Mouse (Mus musculus): ENCODE results near the gene Sema7a. TPM values are rescaled to one million over a fixed set of nuclear protein-coding genes. Genes with fewer than 3 reads are reported as not detected.

Sema7a gene
- total and polyA plus RNA-seq, 2 experiments, result 0.09 to 0.53 TPM

DNA sequence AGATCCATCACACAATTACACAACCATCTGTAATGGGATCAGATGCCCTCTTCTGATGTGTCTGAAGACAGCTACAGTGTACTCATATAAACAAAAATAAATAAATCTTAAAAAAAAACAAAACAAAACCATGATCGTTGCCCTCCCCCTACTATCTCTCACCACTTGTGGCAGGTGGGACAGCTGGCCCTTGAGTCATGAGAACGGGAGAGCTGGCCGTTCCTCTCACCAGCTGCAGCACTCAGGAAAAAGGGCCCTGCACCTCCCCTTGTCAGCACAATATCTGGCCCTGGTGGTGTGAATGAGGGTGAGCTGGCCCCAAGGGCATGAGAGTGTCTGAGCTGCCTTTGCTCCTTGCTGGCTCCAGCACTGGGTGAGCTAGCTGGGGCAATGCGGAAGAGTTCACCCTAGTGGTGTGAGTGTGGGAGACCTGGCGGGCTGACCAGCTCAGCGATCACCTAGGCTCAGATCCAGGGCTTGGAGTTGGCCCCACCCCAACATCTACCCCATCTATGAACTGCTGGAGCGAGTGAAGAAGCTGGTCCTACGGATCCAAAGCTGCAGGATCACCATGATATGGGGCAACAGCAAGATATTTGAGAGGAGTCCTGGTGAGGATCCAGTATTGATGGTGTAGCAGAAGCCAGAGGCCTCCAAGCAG, 36.2 kb upstream of the Sema7a start:
- H3K27ac ChIP-seq (replicated peaks; ENCODE audit: insufficient read depth, low read depth, low read length), result peak overlapping the region; percentile 36
- H3K27me3 ChIP-seq (ENCODE audit: control insufficient read depth, insufficient read depth, low read length), result no peaks in the 10 kb centered on the region
- H3K79me2 ChIP-seq (ENCODE audit: control insufficient read depth, insufficient read depth, low read length), result no peaks in the 10 kb centered on the region
- 36% methylated on average over 8 of the region's 8 CpGs for WGBS
- H3K4me1 ChIP-seq (ENCODE audit: control insufficient read depth, insufficient read depth, low read length), result peaks cover 6% of the 10 kb centered on the region; the same call in 1 of the 2 replicates
- peak; percentile 30 for TF ChIP-seq CTCF (IDR thresholded peaks at IDR 0.05; ENCODE audit: low read depth, low read length)
- TF ChIP-seq POLR2A (IDR thresholded peaks at IDR 0.05; ENCODE audit: extremely low read depth, insufficient read depth, low read length), result no peak
- H3K4me3 ChIP-seq (ENCODE audit: insufficient read depth, low read depth, low read length), result no peak overlapping the region
- no peaks in the 10 kb centered on the region for H3K36me3 ChIP-seq (ENCODE audit: control insufficient read depth, insufficient read depth, low read length)
- no peak overlapping the region for H3K9ac ChIP-seq (ENCODE audit: low read depth, low read length)
- DNase-seq (ENCODE audit: extremely low read depth, low read depth, low spot score), result peak; percentile 38

DNA sequence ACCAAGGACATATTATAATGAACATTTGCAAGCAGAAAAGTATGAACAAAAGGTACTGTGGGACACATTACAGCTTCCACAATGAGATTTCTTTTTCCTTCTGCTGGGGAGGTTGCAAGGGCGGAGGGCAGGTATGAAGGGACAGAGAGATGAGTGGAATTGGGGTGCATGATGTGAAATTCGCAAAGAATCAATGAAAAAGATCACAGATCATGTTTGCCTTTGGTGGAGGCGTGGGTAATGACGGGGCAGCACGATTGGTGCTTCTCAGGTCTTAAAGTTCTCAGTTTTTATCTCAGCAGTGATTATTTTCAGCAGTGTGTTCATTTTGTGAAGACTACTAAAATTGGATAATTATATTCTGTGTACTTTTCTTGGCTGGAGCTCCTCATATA, 35.7 kb upstream of the Sema7a start:
- peaks cover 6% of the 10 kb centered on the region; the same call in 1 of the 2 replicates for H3K4me1 ChIP-seq (ENCODE audit: control insufficient read depth, insufficient read depth, low read length)
- no peak overlapping the region for H3K9ac ChIP-seq (ENCODE audit: low read depth, low read length)
- H3K4me3 ChIP-seq (ENCODE audit: insufficient read depth, low read depth, low read length), result no peak overlapping the region
- TF ChIP-seq CTCF (IDR thresholded peaks at IDR 0.05; ENCODE audit: low read depth, low read length), result no peak
- H3K27me3 ChIP-seq (ENCODE audit: control insufficient read depth, insufficient read depth, low read length), result no peaks in the 10 kb centered on the region
- peak overlapping the region; percentile 40 for H3K27ac ChIP-seq (replicated peaks; ENCODE audit: insufficient read depth, low read depth, low read length)
- H3K79me2 ChIP-seq (ENCODE audit: control insufficient read depth, insufficient read depth, low read length), result no peaks in the 10 kb centered on the region
- WGBS, result 26% methylated on average over 5 of the region's 5 CpGs
- peak; percentile 85 for DNase-seq (ENCODE audit: extremely low read depth, low read depth, low spot score)
- no peaks in the 10 kb centered on the region for H3K36me3 ChIP-seq (ENCODE audit: control insufficient read depth, insufficient read depth, low read length)

DNA sequence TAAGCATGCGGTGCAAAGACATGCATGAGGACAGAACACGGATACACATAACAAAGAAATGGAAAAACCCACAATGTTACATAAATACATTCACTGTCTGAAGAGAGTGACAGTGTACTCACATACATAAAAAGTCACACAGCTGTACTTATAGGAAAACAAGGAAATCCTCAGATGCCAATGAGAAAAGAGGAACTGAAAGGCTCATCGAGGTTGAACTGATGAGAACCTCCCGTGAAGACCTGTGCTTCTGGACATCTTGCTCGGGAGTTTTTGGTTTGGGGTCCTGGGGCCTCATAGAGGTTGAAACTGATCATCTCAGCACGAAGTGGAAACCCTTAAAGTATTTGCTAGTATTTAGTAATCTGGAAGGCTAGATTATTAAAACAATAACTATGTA, 32.7 kb upstream of the Sema7a start:
- Histone ChIP-seq H3K9ac (ENCODE audit: low read depth, low read length) (no peak overlapping the region), H3K79me2 (ENCODE audit: control insufficient read depth, insufficient read depth, low read length) (peaks cover 2% of the 10 kb centered on the region; the same call in 1 of the 2 replicates), H3K27me3 (ENCODE audit: control insufficient read depth, insufficient read depth, low read length) (no peaks in the 10 kb centered on the region), H3K27ac (replicated peaks; ENCODE audit: insufficient read depth, low read depth, low read length) (no peak overlapping the region), H3K36me3 (ENCODE audit: control insufficient read depth, insufficient read depth, low read length) (no peaks in the 10 kb centered on the region), H3K4me1 (ENCODE audit: control insufficient read depth, insufficient read depth, low read length) (peaks cover 11% of the 10 kb centered on the region), H3K4me3 (ENCODE audit: insufficient read depth, low read depth, low read length) (no peak overlapping the region)
- TF ChIP-seq POLR2A (IDR thresholded peaks at IDR 0.05; ENCODE audit: extremely low read depth, insufficient read depth, low read length) (no peak), CTCF (IDR thresholded peaks at IDR 0.05; ENCODE audit: low read depth, low read length) (no peak)
- 90% methylated on average over 6 of the region's 6 CpGs for WGBS
- no peak for DNase-seq (ENCODE audit: extremely low read depth, low read depth, low spot score)

DNA sequence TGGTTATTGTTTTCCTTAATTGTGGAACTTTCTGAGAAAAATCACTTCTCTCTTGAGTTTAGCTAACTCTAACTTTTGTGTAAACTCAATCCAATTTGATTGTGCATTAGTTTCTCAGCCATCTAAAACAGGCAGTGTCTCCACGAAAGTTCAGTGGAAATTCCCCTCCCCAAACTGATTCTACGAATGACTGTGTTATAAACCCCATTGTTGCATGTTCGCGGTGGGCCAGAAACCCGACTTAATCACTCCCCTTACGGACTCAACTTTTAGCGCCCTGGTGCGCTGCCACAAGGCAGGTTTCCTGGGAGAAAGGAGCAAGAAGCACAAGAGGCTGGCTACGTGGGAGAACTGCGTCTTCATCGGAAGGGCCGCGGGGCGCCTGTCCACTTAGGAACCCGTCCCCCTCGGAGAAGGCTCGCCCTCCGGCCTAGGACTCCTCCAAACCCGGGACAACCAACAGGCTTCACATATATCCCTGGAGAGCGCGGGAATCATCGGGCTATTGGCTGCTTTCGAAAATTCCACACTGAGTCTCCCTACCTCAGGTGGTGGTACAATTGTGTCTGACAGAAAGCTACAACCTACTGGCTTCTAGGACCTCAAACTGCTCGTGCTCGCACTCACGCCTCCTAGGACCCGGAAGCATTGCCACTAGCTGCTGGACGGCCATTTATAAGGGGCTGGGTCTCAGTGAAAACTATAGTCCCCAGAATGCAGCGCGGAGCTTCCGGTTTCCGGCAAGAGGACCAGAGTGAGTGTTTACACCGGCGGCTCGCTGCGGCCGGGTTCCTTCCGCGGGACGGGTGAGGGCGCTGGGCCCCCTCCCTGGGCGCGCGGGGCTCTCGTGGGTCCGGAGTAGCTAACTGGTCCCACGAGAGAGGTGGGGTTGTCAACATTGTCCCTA, 29.4 kb upstream of the Sema7a start, which contains the start of gene Ubl7:
Ubl7 (plus strand) TSS at position 726 of the 907 bp plus-strand sequence.
- peak within 1 kb of the TSS; percentile 83 for H3K4me3 ChIP-seq (ENCODE audit: insufficient read depth, low read depth, low read length)
- peak within 1 kb of the TSS; percentile 76 for H3K27ac ChIP-seq (replicated peaks; ENCODE audit: insufficient read depth, low read depth, low read length)
- H3K36me3 ChIP-seq (ENCODE audit: control insufficient read depth, insufficient read depth, low read length), result peaks cover 9% of the 10 kb centered on the region; the same call in 1 of the 2 replicates
- no peaks in the 10 kb centered on the region for H3K27me3 ChIP-seq (ENCODE audit: control insufficient read depth, insufficient read depth, low read length)
- WGBS, result under 1% methylated on average over 47 of the region's 47 CpGs
- TF ChIP-seq CTCF (IDR thresholded peaks at IDR 0.05; ENCODE audit: low read depth, low read length), result no peak
- peak; percentile 70 for TF ChIP-seq POLR2A (IDR thresholded peaks at IDR 0.05; ENCODE audit: extremely low read depth, insufficient read depth, low read length)
- H3K79me2 ChIP-seq (ENCODE audit: control insufficient read depth, insufficient read depth, low read length), result peaks cover 2% of the 10 kb centered on the region; the same call in 1 of the 2 replicates
- peak within 1 kb of the TSS; percentile 86 for H3K9ac ChIP-seq (ENCODE audit: low read depth, low read length)
- peaks cover 6% of the 10 kb centered on the region for H3K4me1 ChIP-seq (ENCODE audit: control insufficient read depth, insufficient read depth, low read length)
- peak; percentile 93 for DNase-seq (ENCODE audit: extremely low read depth, low read depth, low spot score)

DNA sequence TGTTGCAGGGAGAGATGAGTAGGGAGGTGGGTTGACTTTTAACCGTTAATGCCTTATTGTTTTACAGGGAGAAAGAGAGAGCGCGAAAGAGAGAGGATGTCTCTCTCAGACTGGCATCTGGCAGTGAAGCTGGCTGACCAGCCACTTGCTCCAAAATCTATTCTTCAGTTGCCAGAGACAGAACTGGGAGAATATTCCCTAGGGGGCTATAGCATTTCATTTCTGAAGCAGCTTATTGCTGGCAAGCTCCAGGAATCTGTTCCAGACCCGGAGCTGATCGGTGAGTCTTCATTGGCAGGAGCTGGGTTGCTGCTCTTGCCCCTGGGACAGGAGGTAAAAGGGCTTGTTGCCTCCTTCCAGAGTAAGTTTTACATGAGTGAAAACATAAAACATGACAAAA, 27.3 kb upstream of the Sema7a start:
- Histone ChIP-seq H3K27me3 (ENCODE audit: control insufficient read depth, insufficient read depth, low read length) (no peaks in the 10 kb centered on the region), H3K4me1 (ENCODE audit: control insufficient read depth, insufficient read depth, low read length) (peaks cover 6% of the 10 kb centered on the region), H3K9ac (ENCODE audit: low read depth, low read length) (no peak overlapping the region), H3K4me3 (ENCODE audit: insufficient read depth, low read depth, low read length) (no peak overlapping the region), H3K79me2 (ENCODE audit: control insufficient read depth, insufficient read depth, low read length) (peaks cover 2% of the 10 kb centered on the region; the same call in 1 of the 2 replicates), H3K27ac (replicated peaks; ENCODE audit: insufficient read depth, low read depth, low read length) (no peak overlapping the region), H3K36me3 (ENCODE audit: control insufficient read depth, insufficient read depth, low read length) (peaks cover 19% of the 10 kb centered on the region)
- TF ChIP-seq CTCF (IDR thresholded peaks at IDR 0.05; ENCODE audit: low read depth, low read length) (no peak), POLR2A (IDR thresholded peaks at IDR 0.05; ENCODE audit: extremely low read depth, insufficient read depth, low read length) (no peak)
- no peak for DNase-seq (ENCODE audit: extremely low read depth, low read depth, low spot score)
- WGBS, result 98% methylated on average over 5 of the region's 5 CpGs

Data from liver, adult 2 months (tissue).